Mouse (Mus musculus): ENCODE measurements at regions not wholly inside any gene's neighbourhood (a gene's known extent, or its start where the extent isn't known, plus 50 kb on each side); places are given as distances from the start of the nearest gene placed in this dataset.

GRCm38 (mm10) chr8:67018242-67018641, 158.2 kb downstream of the Naf1 start:
- Histone ChIP-seq H3K4me1 (no peaks in the 10 kb centered on the region), H3K9ac (no peak overlapping the region), H3K9me3 (replicated peaks) (no peaks in the 10 kb centered on the region), H3K4me2 (no peak overlapping the region), H3K27me3 (no peaks in the 10 kb centered on the region), H3K4me3 (no peak overlapping the region), H3K36me3 (ENCODE audit: poor library complexity, severe bottlenecking) (no peaks in the 10 kb centered on the region), H3K27ac (no peak overlapping the region)
- ATAC-seq, result no peak

DNA sequence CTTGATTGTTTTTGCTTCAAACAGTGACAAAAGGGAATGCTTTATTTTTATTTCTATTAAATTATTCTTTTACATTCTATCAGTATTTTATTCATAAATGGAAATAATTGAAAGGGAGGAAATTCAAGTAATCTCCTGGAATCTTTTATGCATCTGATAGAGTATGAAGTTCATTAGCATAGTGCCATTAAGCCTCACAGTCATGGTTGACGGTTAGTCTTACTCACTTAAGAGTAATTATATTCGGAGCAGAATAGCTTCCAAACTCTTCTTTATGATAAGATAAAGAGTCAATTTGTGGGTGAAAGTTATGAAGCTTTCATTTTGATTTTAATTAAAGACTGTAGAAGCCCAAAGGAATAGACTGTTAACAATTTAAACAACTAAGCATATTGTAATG, 172.8 kb downstream of the Naf1 start:
- H3K27me3 ChIP-seq, result no peaks in the 10 kb centered on the region
- H3K9me3 ChIP-seq (replicated peaks), result no peaks in the 10 kb centered on the region
- H3K9ac ChIP-seq, result no peak overlapping the region
- no peak overlapping the region for H3K4me3 ChIP-seq
- H3K36me3 ChIP-seq (ENCODE audit: poor library complexity, severe bottlenecking), result no peaks in the 10 kb centered on the region
- peak; percentile 51; the same call in 1 of the 2 replicates for ATAC-seq
- H3K4me1 ChIP-seq, result no peaks in the 10 kb centered on the region
- 63% methylated on average over 2 of the region's 2 CpGs for WGBS
- H3K27ac ChIP-seq, result no peak overlapping the region
- no peak overlapping the region for H3K4me2 ChIP-seq

DNA sequence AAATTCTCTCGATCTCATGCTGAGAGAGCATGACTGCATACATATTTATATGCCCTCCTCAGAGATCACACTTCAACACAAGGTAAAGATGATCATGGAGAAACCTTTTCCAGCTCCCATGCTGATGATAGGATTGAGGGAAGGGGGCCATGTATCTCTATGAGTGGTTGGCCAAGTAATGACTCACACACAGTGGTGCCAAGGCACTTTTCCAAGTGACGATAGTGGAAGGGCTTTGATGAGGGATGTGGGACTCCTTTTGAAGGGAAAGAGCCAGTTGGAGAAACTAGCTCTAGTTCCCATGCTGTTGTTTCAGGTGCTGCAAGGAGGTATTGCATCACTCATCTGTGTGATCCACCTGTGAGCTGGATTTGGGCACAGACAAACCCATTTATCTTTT, 201.5 kb downstream of the Naf1 start:
- ATAC-seq, result no peak
- Histone ChIP-seq H3K9ac (no peak overlapping the region), H3K9me3 (replicated peaks) (no peaks in the 10 kb centered on the region), H3K27me3 (no peaks in the 10 kb centered on the region), H3K36me3 (ENCODE audit: poor library complexity, severe bottlenecking) (no peaks in the 10 kb centered on the region), H3K4me2 (no peak overlapping the region), H3K4me1 (no peaks in the 10 kb centered on the region), H3K27ac (no peak overlapping the region), H3K4me3 (no peak overlapping the region)
- 89% methylated on average over 2 of the region's 2 CpGs for WGBS

DNA sequence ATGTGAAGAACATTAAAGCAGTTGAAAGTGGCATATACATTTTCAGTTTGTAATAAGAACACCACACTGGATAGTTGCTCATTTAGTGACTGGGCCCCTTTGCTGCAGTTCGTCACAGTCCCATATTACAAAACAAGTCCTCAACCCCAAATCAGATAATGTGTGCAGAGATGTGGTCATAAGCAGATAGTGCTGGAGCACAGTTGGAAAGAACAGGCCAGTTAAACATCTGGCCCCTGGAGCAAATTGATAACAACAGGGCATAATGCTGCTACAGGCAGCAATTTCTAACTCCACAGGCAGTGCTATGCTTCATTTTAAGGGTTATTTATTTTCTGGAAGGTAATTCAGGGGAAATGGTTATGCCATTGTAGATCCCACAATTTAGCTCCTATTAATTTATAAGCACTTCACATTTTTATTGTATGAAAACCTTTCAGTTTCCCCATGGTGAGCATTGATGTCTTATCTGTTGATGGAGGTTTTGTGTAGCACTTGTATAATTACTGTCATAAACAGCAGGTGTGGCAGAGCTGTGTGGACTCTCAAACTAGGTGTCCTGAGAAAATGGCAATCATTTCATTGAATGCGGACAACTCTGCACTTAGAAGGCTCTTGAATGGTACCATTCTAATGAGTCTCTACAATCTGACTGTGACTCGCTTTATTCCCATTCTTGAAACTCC, 208.2 kb downstream of the Naf1 start:
- 89% methylated on average over 3 of the region's 3 CpGs for WGBS

GRCm38 (mm10) chr8:67086215-67087010, 226.4 kb downstream of the Naf1 start:
- WGBS, result 4% methylated on average over 1 of the region's 1 CpGs
- ATAC-seq, result peak; percentile 57
- no peak overlapping the region for H3K9ac ChIP-seq
- no peaks in the 10 kb centered on the region for H3K27me3 ChIP-seq
- H3K4me3 ChIP-seq, result no peak overlapping the region
- no peaks in the 10 kb centered on the region for H3K9me3 ChIP-seq (replicated peaks)
- H3K4me2 ChIP-seq, result no peak overlapping the region
- H3K4me1 ChIP-seq, result peaks cover 12% of the 10 kb centered on the region
- H3K36me3 ChIP-seq (ENCODE audit: poor library complexity, severe bottlenecking), result no peaks in the 10 kb centered on the region
- no peak overlapping the region for H3K27ac ChIP-seq

More for the DNA sequence above, 208.2 kb downstream of the Naf1 start:
- H3K9ac ChIP-seq, result no peak overlapping the region
- no peak overlapping the region for H3K27ac ChIP-seq
- no peaks in the 10 kb centered on the region for H3K27me3 ChIP-seq
- no peaks in the 10 kb centered on the region for H3K9me3 ChIP-seq (replicated peaks)
- no peaks in the 10 kb centered on the region for H3K4me1 ChIP-seq
- H3K36me3 ChIP-seq (ENCODE audit: poor library complexity, severe bottlenecking), result no peaks in the 10 kb centered on the region
- no peak overlapping the region for H3K4me2 ChIP-seq
- no peak overlapping the region for H3K4me3 ChIP-seq
- ATAC-seq, result no peak
